Mouse (Mus musculus): Measurements from ENCODE around the gene Scn1a.

The Scn1a gene

GRCm38 (mm10) chr2:66244013-66244412 lies 196.6 kb downstream of the Scn1a start:
- no peak for DNase-seq (ENCODE audit: low spot score in 2 of 2)

GRCm38 (mm10) chr2:66240334-66240733 lies 200.3 kb downstream of the Scn1a start:
- DNase-seq (ENCODE audit: low spot score in 2 of 2), result no peak

GRCm38 (mm10) chr2:66238886-66239285 lies 201.8 kb downstream of the Scn1a start:
- DNase-seq (ENCODE audit: low spot score in 2 of 2), result no peak

GRCm38 (mm10) chr2:66220954-66221353 lies 219.7 kb downstream of the Scn1a start:
- no peak for DNase-seq (ENCODE audit: low spot score in 2 of 2)

All from frontal cortex, postnatal 36 days (tissue).